Mouse (Mus musculus): ENCODE data around the gene Glra4. TPM values are rescaled to one million over a fixed set of nuclear protein-coding genes. Genes with fewer than 3 reads are reported as not detected.

Gene Glra4
- under 1 TPM; 0.18 to 0.21 TPM for total RNA-seq (2021)

GRCm38 (mm10) chrX:136780041-136780440 lies at the start of gene Glra4:
TSS of gene Glra4 (minus strand) at chrX:136780141.
- intact Hi-C loops (cut with DNase I) = no loop called here
- no peak for DNase-seq (ENCODE audit: low spot score in 2 of 2)

- intact Hi-C loops (cut with DNase I) = loop anchor here (10.0 kb wide), 1 partner anchor 204 kb away; no protein-coding TSS in a partner anchor
- no peak for DNase-seq (ENCODE audit: low spot score in 2 of 2)
Observed at GRCm38 (mm10) chrX:136828610-136829009, 48.7 kb upstream of the Glra4 start.

GRCm38 (mm10) chrX:136825016-136825415 lies 45.1 kb upstream of the Glra4 start:
- DNase-seq (ENCODE audit: low spot score in 2 of 2) = peak; percentile 17 to 37
- intact Hi-C loops (cut with DNase I) = loop anchor here (10.0 kb wide), 1 partner anchor 200 kb away; no protein-coding TSS in a partner anchor

DNA sequence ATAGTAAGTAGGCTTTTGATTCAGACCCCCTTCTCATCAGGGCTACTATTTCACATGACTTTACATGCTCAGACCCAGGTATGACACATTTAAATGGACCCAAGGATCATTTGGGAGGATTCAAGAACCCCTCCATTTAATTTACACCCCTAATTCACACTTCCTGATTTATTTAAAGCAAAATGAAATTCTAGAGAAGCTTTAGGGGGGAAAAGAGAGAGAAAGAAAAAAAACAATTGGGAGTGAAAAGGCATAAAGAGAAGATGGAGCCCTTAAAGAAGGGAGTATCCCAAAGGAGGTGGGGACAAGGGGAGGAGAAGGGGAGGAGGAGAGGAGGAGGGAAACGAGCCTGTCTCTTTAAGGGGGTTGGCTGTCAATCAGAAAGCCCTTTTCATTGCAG lies 42.4 kb upstream of the Glra4 start, which contains the start of gene Plp1:
Plp1 (plus strand) TSS at position 301 of the 400 bp plus-strand sequence.
- DNase-seq (ENCODE audit: low spot score in 2 of 2) = no peak

DNA sequence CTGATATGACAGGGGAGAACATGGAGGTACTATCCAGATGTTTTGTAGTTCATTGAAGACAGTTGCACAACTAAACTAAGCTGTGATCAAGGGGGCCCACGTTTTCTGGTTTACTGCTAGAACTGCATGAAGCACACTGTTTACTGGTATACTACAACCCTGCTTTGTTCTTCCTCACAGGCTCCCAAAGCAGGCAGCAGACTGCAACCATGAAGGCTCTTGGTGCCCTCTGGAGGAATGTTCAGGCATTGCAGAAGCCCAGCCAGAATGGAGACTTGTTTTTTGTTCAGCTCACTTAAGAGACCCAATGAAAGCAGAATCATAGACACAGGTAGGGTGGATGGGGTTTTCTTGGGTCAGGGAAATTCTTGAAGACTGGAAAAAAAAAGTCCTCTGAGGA lies 40.3 kb upstream of the Glra4 start:
- DNase-seq (ENCODE audit: low spot score in 2 of 2) = peak; percentile 69 to 82
- intact Hi-C loops (cut with DNase I) = loop anchor here (1.0 to 10.0 kb wide), 3 partner anchors 59 to 221 kb away; no protein-coding TSS in a partner anchor

More for the DNA sequence above, 42.4 kb upstream of the Glra4 start, which contains the start of gene Plp1:
- intact Hi-C loops (cut with DNase I) = loop anchor here (10.0 kb wide), 1 partner anchor 198 kb away; no protein-coding TSS in a partner anchor

DNA sequence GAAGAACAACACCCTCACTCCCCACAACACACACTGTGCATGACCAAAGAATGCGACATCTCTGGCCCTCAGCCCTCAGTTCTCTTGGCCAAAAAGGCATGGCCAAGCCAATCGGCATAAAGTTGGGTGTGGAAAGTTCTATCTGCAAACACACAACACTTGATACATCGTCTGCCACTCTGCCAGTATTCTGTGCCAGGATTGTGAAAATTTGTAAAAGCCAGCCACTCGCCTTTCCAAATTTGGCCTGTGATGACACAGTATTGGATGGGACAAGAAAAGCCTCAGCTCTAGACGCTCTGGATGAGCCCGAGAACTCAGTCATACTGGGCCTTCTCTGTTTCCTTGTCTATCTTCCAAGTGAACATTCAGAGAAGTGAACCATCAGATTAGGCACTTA lies 39.8 kb upstream of the Glra4 start:
- intact Hi-C loops (cut with DNase I) = loop anchor here (1.0 to 10.0 kb wide), 3 partner anchors 58 to 221 kb away; no protein-coding TSS in a partner anchor
- no peak for DNase-seq (ENCODE audit: low spot score in 2 of 2)

- intact Hi-C loops (cut with DNase I) = no loop called here
Observed at GRCm38 (mm10) chrX:136797223-136797622, 17.3 kb upstream of the Glra4 start.

GRCm38 (mm10) chrX:136789446-136789845 lies 9.5 kb upstream of the Glra4 start:
- intact Hi-C loops (cut with DNase I) = no loop called here
- no peak for DNase-seq (ENCODE audit: low spot score in 2 of 2)

More at GRCm38 (mm10) chrX:136797223-136797622, 17.3 kb upstream of the Glra4 start:
- DNase-seq (ENCODE audit: low spot score in 2 of 2) = no peak

- intact Hi-C loops (cut with DNase I) = no loop called here
- no peak for DNase-seq (ENCODE audit: low spot score in 2 of 2)
Observed at GRCm38 (mm10) chrX:136779262-136779661, 679 bp downstream of the Glra4 start.

DNA sequence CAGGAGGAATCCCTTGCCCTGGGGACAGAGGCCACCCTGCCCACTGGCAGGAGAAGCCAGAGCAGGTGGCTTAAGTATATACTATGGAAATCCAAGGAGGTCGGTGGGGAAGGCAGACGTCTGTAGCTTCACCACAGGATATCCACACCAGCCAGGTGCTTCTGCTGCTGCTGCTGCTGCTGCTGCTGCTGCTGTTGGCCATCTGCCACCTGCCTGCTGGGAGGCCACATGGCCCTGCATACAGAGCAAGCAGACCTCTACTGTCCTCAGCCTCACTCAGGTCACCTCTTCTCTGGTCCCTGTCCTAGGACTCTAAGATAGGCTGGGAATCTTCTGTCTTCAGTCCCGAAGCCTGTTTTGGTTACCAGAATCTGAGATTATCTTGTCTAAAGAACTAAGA lies 1.9 kb downstream of the Glra4 start:
- intact Hi-C loops (cut with DNase I) = no loop called here
- DNase-seq (ENCODE audit: low spot score in 2 of 2) = no peak

- intact Hi-C loops (cut with DNase I) = no loop called here
- DNase-seq (ENCODE audit: low spot score in 2 of 2) = no peak
Observed at GRCm38 (mm10) chrX:136773035-136773434, 6.9 kb downstream of the Glra4 start.

- peak in 1 of 2 experiments; percentile 50 for DNase-seq (ENCODE audit: low spot score in 2 of 2)
- intact Hi-C loops (cut with DNase I) = loop anchor here (1.0 kb wide), 1 partner anchor 59 kb away; no protein-coding TSS in a partner anchor
Observed at GRCm38 (mm10) chrX:136761103-136762074, 18.6 kb downstream of the Glra4 start.

- intact Hi-C loops (cut with DNase I) = no loop called here
- DNase-seq (ENCODE audit: low spot score in 2 of 2) = peak in 1 of 2 experiments; percentile 49
Observed at GRCm38 (mm10) chrX:136755464-136755863, 24.5 kb downstream of the Glra4 start.

GRCm38 (mm10) chrX:136749329-136749728 lies 30.6 kb downstream of the Glra4 start:
- DNase-seq (ENCODE audit: low spot score in 2 of 2) = no peak
- intact Hi-C loops (cut with DNase I) = no loop called here

- intact Hi-C loops (cut with DNase I) = loop anchor here (5.0 kb wide), 2 partner anchors 273 to 293 kb away; partner anchors contain the start of gene Slc25a53
- DNase-seq (ENCODE audit: low spot score in 2 of 2) = no peak
Observed at GRCm38 (mm10) chrX:136744663-136745062, 35.3 kb downstream of the Glra4 start.

GRCm38 (mm10) chrX:136743459-136743858 lies 36.5 kb downstream of the Glra4 start, which contains the start of gene Morf4l2:
TSS of gene Morf4l2 (minus strand) at chrX:136743690.
- DNase-seq (ENCODE audit: low spot score in 2 of 2) = no peak
- intact Hi-C loops (cut with DNase I) = loop anchor here (5.0 kb wide), 2 partner anchors 274 to 294 kb away; partner anchors contain the start of gene Slc25a53

- DNase-seq (ENCODE audit: low spot score in 2 of 2) = peak; percentile 48 to 70
- intact Hi-C loops (cut with DNase I) = loop anchor here (5.0 kb wide), 2 partner anchors 275 to 295 kb away; partner anchors contain the start of gene Slc25a53
Observed at GRCm38 (mm10) chrX:136742661-136743103, 37.3 kb downstream of the Glra4 start.

GRCm38 (mm10) chrX:136742241-136742640 lies 37.7 kb downstream of the Glra4 start:
- DNase-seq (ENCODE audit: low spot score in 2 of 2) = no peak
- intact Hi-C loops (cut with DNase I) = loop anchor here (5.0 kb wide), 2 partner anchors 275 to 295 kb away; partner anchors contain the start of gene Slc25a53

DNA sequence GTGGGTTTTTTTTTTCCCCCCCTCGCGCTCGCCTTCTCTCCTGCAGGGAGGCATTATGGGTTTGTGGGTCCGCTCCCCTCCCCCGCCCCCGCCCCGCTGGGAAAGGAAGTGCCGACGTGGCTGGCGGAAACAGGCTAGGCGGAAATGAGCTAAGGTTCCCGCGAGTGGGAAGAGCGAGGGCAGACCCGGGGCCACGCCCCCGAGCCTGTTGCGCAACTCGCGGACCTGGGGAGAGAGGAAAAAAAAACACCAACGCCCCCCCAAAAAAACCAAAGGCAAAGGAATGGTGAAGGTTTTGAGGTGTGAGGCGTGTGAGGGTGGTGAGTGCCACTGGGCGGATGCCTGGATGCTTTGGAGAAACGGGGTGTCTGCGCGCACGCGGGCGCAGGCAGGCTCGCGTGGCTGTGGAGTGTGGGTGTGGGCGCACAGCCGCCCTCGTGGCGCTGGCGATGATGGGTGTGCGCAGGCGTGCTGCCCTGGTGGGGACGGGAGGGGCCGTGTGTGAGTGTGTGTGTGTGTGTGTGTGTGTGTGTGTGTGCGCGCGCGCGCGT lies 38.2 kb downstream of the Glra4 start:
- intact Hi-C loops (cut with DNase I) = loop anchor here (2.0 to 5.0 kb wide), 3 partner anchors 117 to 296 kb away; partner anchors contain the start of gene Slc25a53
- peak; percentile 68 to 75 for DNase-seq (ENCODE audit: low spot score in 2 of 2)

Measured in left cerebral cortex, postnatal 25 days (tissue).